8 mouse cellular contexts compared by ENCODE assay signal in genomic region chr4:70409456-70409855, GRCm38 (mm10). TPM values are rescaled to one million over a fixed set of nuclear protein-coding genes. Genes with fewer than 3 reads are reported as not detected.
DNase-seq lines count a peak whose midpoint lies in the region; ATAC-seq lines count a peak whose summit lies in the region.

No protein-coding gene starts in this region.

- DNase-seq in embryo, embryonic 10.5 days (ENCODE audit: low spot score) = peak; percentile 22
- DNase-seq in embryo, embryonic 10 days (ENCODE audit: low spot score) = no peak
- peak; percentile 60 for DNase-seq in 3T3-L1 (ENCODE audit: low read depth, low spot score)
- DNase-seq in embryonic facial prominence, embryonic 14.5 days (ENCODE audit: low spot score) = peak; percentile 25
- no peak for DNase-seq in frontal cortex, postnatal 10 days (ENCODE audit: low spot score in 2 of 2)
- no peak for DNase-seq in layer of hippocampus, postnatal 10 days (ENCODE audit: low spot score in 2 of 2)
- DNase-seq in right cerebral cortex, postnatal 36 days (ENCODE audit: low spot score in 2 of 2) = no peak

- peak overlapping the region; percentile 77 for H3K4me2 ChIP-seq in embryonic facial prominence, embryonic 14.5 days (ENCODE audit: low read depth, low read length)
- H3K4me2 ChIP-seq in limb, embryonic 13.5 days (replicated peaks) = peak overlapping the region; percentile 75

- no peak for ATAC-seq in embryonic facial prominence, embryonic 14.5 days (ENCODE audit: low read depth)
- ATAC-seq in limb, embryonic 13.5 days (ENCODE audit: low FRiP score, low read depth) = no peak

- H3K9me3 ChIP-seq in embryonic facial prominence, embryonic 14.5 days (ENCODE audit: control insufficient read depth, low read length) = no peaks in the 10 kb centered on the region
- no peaks in the 10 kb centered on the region for H3K9me3 ChIP-seq in limb, embryonic 13.5 days

- H3K4me3 ChIP-seq in embryonic facial prominence, embryonic 14.5 days (ENCODE audit: low read depth, low read length) = peak overlapping the region; percentile 82
- peak overlapping the region; percentile 85 for H3K4me3 ChIP-seq in limb, embryonic 13.5 days

- H3K9ac ChIP-seq in embryonic facial prominence, embryonic 14.5 days (ENCODE audit: low read depth, low read length) = peak overlapping the region; percentile 89
- peak overlapping the region; percentile 87 for H3K9ac ChIP-seq in limb, embryonic 13.5 days

- H3K27me3 ChIP-seq in embryonic facial prominence, embryonic 14.5 days (replicated peaks; ENCODE audit: control insufficient read depth, insufficient read depth, low read length) = no peaks in the 10 kb centered on the region
- H3K27me3 ChIP-seq in limb, embryonic 13.5 days = no peaks in the 10 kb centered on the region

- 14% methylated on average over 9 of the region's 9 CpGs for WGBS in embryonic facial prominence, embryonic 14.5 days
- 26% methylated on average over 9 of the region's 9 CpGs for WGBS in limb, embryonic 13.5 days

- H3K36me3 ChIP-seq in embryonic facial prominence, embryonic 14.5 days (ENCODE audit: control insufficient read depth, insufficient read depth, low read length) = peaks cover 4% of the 10 kb centered on the region; the same call in 1 of the 2 replicates
- peaks cover 5% of the 10 kb centered on the region for H3K36me3 ChIP-seq in limb, embryonic 13.5 days

- H3K4me1 ChIP-seq in embryonic facial prominence, embryonic 14.5 days (ENCODE audit: control insufficient read depth, insufficient read depth, low read length) = peaks cover 31% of the 10 kb centered on the region
- peaks cover 51% of the 10 kb centered on the region for H3K4me1 ChIP-seq in limb, embryonic 13.5 days

- H3K27ac ChIP-seq in embryonic facial prominence, embryonic 14.5 days (replicated peaks; ENCODE audit: low read depth, low read length) = no peak overlapping the region
- no peak overlapping the region for H3K27ac ChIP-seq in limb, embryonic 13.5 days

RNA-seq across cellular contexts. Expression of gene Cdk5rap2, which starts 0.8 kb away (rescaled TPM):
- 15.8 and 18.5 TPM in 2 replicates for polyA plus RNA-seq in embryonic facial prominence, embryonic 14.5 days (2014; fragmentation: Nextera tagmentation; extraction: Ambion mirVana)
- 22.7 and 25.4 TPM in 2 replicates for polyA plus RNA-seq in limb, embryonic 13.5 days (2015; fragmentation: Nextera tagmentation; extraction: Ambion mirVana)
- total RNA-seq in layer of hippocampus, postnatal 10 days (2021) = 10 to 100 TPM; 15.8 to 28.6 TPM

Comparison
In these comparisons a context has a peak if more than half of its experiments do, and no peak if none do; other contexts are left out.
1. DNase-seq: peak in embryo, embryonic 10.5 days (single experiment), 3T3-L1 (single experiment) and embryonic facial prominence, embryonic 14.5 days (single experiment); none in embryo, embryonic 10 days (single experiment), frontal cortex, postnatal 10 days (0 of 2), layer of hippocampus, postnatal 10 days (0 of 2) and right cerebral cortex, postnatal 36 days (0 of 2).